Mouse (Mus musculus): ENCODE data around the gene Aox2.

GRCm38 (mm10) chr1:58302015-58302414 is 23.9 kb downstream of the Aox2 start:
- TF ChIP-seq GATA1 (IDR thresholded peaks at IDR 0.05; ENCODE audit: borderline replicate concordance, low read length) (no peak), CTCF (IDR thresholded peaks at IDR 0.05; ENCODE audit: low read depth, low read length) (no peak), POLR2AphosphoS5 (IDR thresholded peaks at IDR 0.05; ENCODE audit: insufficient replicate concordance, low read depth, low read length) (no peak)

Measured in G1E (cell line).